Mouse (Mus musculus) liver, embryonic 15.5 days (tissue): ENCODE data around the gene Gm20388. TPM values are rescaled to one million over a fixed set of nuclear protein-coding genes. Genes with fewer than 3 reads are reported as not detected.
"Not testable (repeated sequence)": the region's sequence is repeated elsewhere in the genome, so short reads cannot be mapped to it uniquely, and the experiment has no call there.

Source experiments
- ATAC-seq: fragments of 200-750 bp; cut with Nextera tagmentation; 2 replicates; pipeline ENCODE4 v1.8.0; 2017; ENCODE audit warnings: moderate number of reproducible peaks, mild to moderate bottlenecking, moderate library complexity; ENCODE audit not compliant: insufficient read depth
- H3K27ac ChIP-seq: fragments of 300-500 bp; sonication (generic); replicated peaks from 2 replicates; pipeline ENCODE4 v1.5.1; 2015; ENCODE audit warnings: mild to moderate bottlenecking, inconsistent platforms
- H3K27me3 ChIP-seq: fragments of 300-500 bp; sonication (generic); 2 replicates; pipeline ENCODE4 v1.6.1; 2015; ENCODE audit warnings: mild to moderate bottlenecking, inconsistent platforms
- H3K36me3 ChIP-seq: fragments of 300-500 bp; sonication (generic); replicated peaks from 2 replicates; pipeline ENCODE4 v1.6.1; 2015; ENCODE audit warnings: moderate library complexity, mild to moderate bottlenecking, inconsistent platforms
- H3K4me1 ChIP-seq: fragments of 300-500 bp; sonication (generic); replicated peaks from 2 replicates; pipeline ENCODE4 v1.6.1; 2015; ENCODE audit warnings: inconsistent platforms
- H3K4me2 ChIP-seq: fragments of 300-500 bp; sonication (generic); 2 replicates; pipeline ENCODE4 v1.6.1; 2015; ENCODE audit warnings: moderate library complexity, mild to moderate bottlenecking, inconsistent platforms
- H3K4me3 ChIP-seq: fragments of 300-500 bp; sonication (generic); replicated peaks from 2 replicates; pipeline ENCODE4 v1.5.1; 2015; ENCODE audit warnings: mild to moderate bottlenecking, inconsistent platforms
- H3K9ac ChIP-seq: fragments of 300-500 bp; sonication (generic); 2 replicates; pipeline ENCODE4 v1.6.1; 2015; ENCODE audit warnings: moderate library complexity, mild to moderate bottlenecking, inconsistent platforms
- H3K9me3 ChIP-seq: fragments of 300-500 bp; sonication (generic); replicated peaks from 2 replicates; pipeline ENCODE4 v1.6.1; 2016; ENCODE audit warnings: inconsistent platforms
- WGBS: fragments of 180-500 bp; shearing (Covaris S2); methylation state at CpG from one replicate; pipeline ENCODE4 v1.1.7; 2015; ENCODE audit warnings: mixed read lengths; ENCODE audit not compliant: insufficient replicate concordance; 5-methylcytosine and 5-hydroxymethylcytosine counted together
- polyA plus RNA-seq: library from polyadenylated mRNA; unstranded; fragments of >200 nt; fragmentation: Nextera tagmentation; extraction: Ambion mirVana; gene quantifications from 2 replicates; pipeline ENCODE4 v1.2.1, GENCODE M21; 2015

Gene Gm20388
- polyA plus RNA-seq, 1 experiment from 2014 or later, result not detected

GRCm38 (mm10) chr8:121127756-121128375 is 1217.2 kb downstream of the Gm20388 start, which contains the start of gene Foxl1:
Foxl1 (plus strand) TSS chr8:121127940.
- Histone ChIP-seq H3K36me3 (no peaks in the 10 kb centered on the region), H3K4me1 (peaks cover 10% of the 10 kb centered on the region; the same call in 1 of the 2 replicates), H3K27me3 (peaks cover 91% of the 10 kb centered on the region), H3K9me3 (no peaks in the 10 kb centered on the region), H3K9ac (no peak within 1 kb of the TSS), H3K27ac (no peak within 1 kb of the TSS), H3K4me3 (no peak within 1 kb of the TSS), H3K4me2 (no peak within 1 kb of the TSS)
- ATAC-seq, result no peak
- 3% methylated on average over 43 of the region's 43 CpGs for WGBS

- Histone ChIP-seq H3K36me3 (no peaks in the 10 kb centered on the region), H3K9ac (no peak overlapping the region), H3K27ac (no peak overlapping the region), H3K4me1 (peaks cover 10% of the 10 kb centered on the region; the same call in 1 of the 2 replicates), H3K4me2 (no peak overlapping the region), H3K9me3 (no peaks in the 10 kb centered on the region), H3K27me3 (peaks cover 87% of the 10 kb centered on the region), H3K4me3 (no peak overlapping the region)
- ATAC-seq, result no peak
- 3% methylated on average over 53 of the region's 55 CpGs for WGBS
These were observed 1218.1 kb downstream of the Gm20388 start for GRCm38 (mm10) chr8:121128531-121129264.

GRCm38 (mm10) chr8:121129265-121129940 is 1218.8 kb downstream of the Gm20388 start:
- H3K4me3 ChIP-seq, result no peak overlapping the region
- H3K4me2 ChIP-seq, result no peak overlapping the region
- H3K9me3 ChIP-seq, result no peaks in the 10 kb centered on the region
- no peak overlapping the region for H3K27ac ChIP-seq
- peaks cover 10% of the 10 kb centered on the region; the same call in 1 of the 2 replicates for H3K4me1 ChIP-seq
- no peaks in the 10 kb centered on the region for H3K36me3 ChIP-seq
- WGBS, result 17% methylated on average over 16 of the region's 16 CpGs
- no peak overlapping the region for H3K9ac ChIP-seq
- ATAC-seq, result no peak
- peaks cover 81% of the 10 kb centered on the region for H3K27me3 ChIP-seq

GRCm38 (mm10) chr8:121130522-121130921 is 1219.9 kb downstream of the Gm20388 start:
- Histone ChIP-seq H3K9me3 (no peaks in the 10 kb centered on the region), H3K36me3 (no peaks in the 10 kb centered on the region), H3K27me3 (peaks cover 70% of the 10 kb centered on the region), H3K4me3 (no peak overlapping the region), H3K27ac (no peak overlapping the region), H3K4me2 (no peak overlapping the region), H3K4me1 (peaks cover 7% of the 10 kb centered on the region; the same call in 1 of the 2 replicates), H3K9ac (no peak overlapping the region)
- no peak for ATAC-seq
- WGBS, result 24% methylated on average over 5 of the region's 5 CpGs

GRCm38 (mm10) chr8:121132961-121133513 is 1222.4 kb downstream of the Gm20388 start:
- no peaks in the 10 kb centered on the region for H3K36me3 ChIP-seq
- no peak overlapping the region for H3K27ac ChIP-seq
- 61% methylated on average over 5 of the region's 5 CpGs for WGBS
- no peaks in the 10 kb centered on the region for H3K9me3 ChIP-seq
- H3K4me3 ChIP-seq, result no peak overlapping the region
- ATAC-seq, result no peak
- H3K4me2 ChIP-seq, result no peak overlapping the region
- no peak overlapping the region for H3K9ac ChIP-seq
- H3K4me1 ChIP-seq, result peaks cover 4% of the 10 kb centered on the region; the same call in 1 of the 2 replicates
- peaks cover 45% of the 10 kb centered on the region for H3K27me3 ChIP-seq

- H3K4me1 ChIP-seq, result no peaks in the 10 kb centered on the region
- no peak for ATAC-seq
- H3K27me3 ChIP-seq, result peaks cover 34% of the 10 kb centered on the region
- 72% methylated on average over 10 of the region's 10 CpGs for WGBS
- no peak overlapping the region for H3K9ac ChIP-seq
- H3K4me3 ChIP-seq, result no peak overlapping the region
- no peaks in the 10 kb centered on the region for H3K36me3 ChIP-seq
- no peak overlapping the region for H3K27ac ChIP-seq
- H3K4me2 ChIP-seq, result no peak overlapping the region
- no peaks in the 10 kb centered on the region for H3K9me3 ChIP-seq
These were observed 1223.5 kb downstream of the Gm20388 start for GRCm38 (mm10) chr8:121134102-121134501.

GRCm38 (mm10) chr8:121134512-121134911 is 1223.9 kb downstream of the Gm20388 start:
- WGBS, result 73% methylated on average over 11 of the region's 11 CpGs
- H3K9me3 ChIP-seq, result no peaks in the 10 kb centered on the region

GRCm38 (mm10) chr8:121136856-121137255 is 1226.2 kb downstream of the Gm20388 start:
- H3K27me3 ChIP-seq, result peaks cover 12% of the 10 kb centered on the region
- H3K9ac ChIP-seq, result no peak overlapping the region
- H3K4me2 ChIP-seq, result no peak overlapping the region
- H3K4me1 ChIP-seq, result no peaks in the 10 kb centered on the region
- no peaks in the 10 kb centered on the region for H3K9me3 ChIP-seq
- no peaks in the 10 kb centered on the region for H3K36me3 ChIP-seq
- H3K4me3 ChIP-seq, result no peak overlapping the region
- ATAC-seq, result no peak
- no peak overlapping the region for H3K27ac ChIP-seq
- WGBS, result 79% methylated on average over 6 of the region's 6 CpGs

More at GRCm38 (mm10) chr8:121134512-121134911, 1223.9 kb downstream of the Gm20388 start:
- no peak for ATAC-seq
- H3K4me3 ChIP-seq, result no peak overlapping the region
- H3K4me1 ChIP-seq, result no peaks in the 10 kb centered on the region
- no peak overlapping the region for H3K4me2 ChIP-seq
- no peaks in the 10 kb centered on the region for H3K36me3 ChIP-seq
- no peak overlapping the region for H3K27ac ChIP-seq
- no peak overlapping the region for H3K9ac ChIP-seq
- H3K27me3 ChIP-seq, result peaks cover 30% of the 10 kb centered on the region

GRCm38 (mm10) chr8:121145457-121146134 is 1235.0 kb downstream of the Gm20388 start:
- H3K27ac ChIP-seq, H3K4me3 ChIP-seq, H3K4me1 ChIP-seq, H3K4me2 ChIP-seq, ATAC-seq, H3K9ac ChIP-seq, H3K9me3 ChIP-seq, H3K36me3 ChIP-seq: not testable (repeated sequence)
- 27% methylated on average over 4 of the region's 6 CpGs for WGBS
- H3K27me3 ChIP-seq, result peaks cover 27% of the 10 kb centered on the region

GRCm38 (mm10) chr8:121148573-121149083 is 1238.0 kb downstream of the Gm20388 start:
- Histone ChIP-seq H3K4me2 (no peak overlapping the region), H3K36me3 (no peaks in the 10 kb centered on the region), H3K27ac (no peak overlapping the region), H3K9ac (no peak overlapping the region), H3K27me3 (peaks cover 15% of the 10 kb centered on the region), H3K9me3 (no peaks in the 10 kb centered on the region), H3K4me1 (no peaks in the 10 kb centered on the region), H3K4me3 (no peak overlapping the region)
- no peak for ATAC-seq
- 9% methylated on average over 8 of the region's 8 CpGs for WGBS
